Mouse (Mus musculus): ENCODE measurements around the gene Fmo1.

DNA sequence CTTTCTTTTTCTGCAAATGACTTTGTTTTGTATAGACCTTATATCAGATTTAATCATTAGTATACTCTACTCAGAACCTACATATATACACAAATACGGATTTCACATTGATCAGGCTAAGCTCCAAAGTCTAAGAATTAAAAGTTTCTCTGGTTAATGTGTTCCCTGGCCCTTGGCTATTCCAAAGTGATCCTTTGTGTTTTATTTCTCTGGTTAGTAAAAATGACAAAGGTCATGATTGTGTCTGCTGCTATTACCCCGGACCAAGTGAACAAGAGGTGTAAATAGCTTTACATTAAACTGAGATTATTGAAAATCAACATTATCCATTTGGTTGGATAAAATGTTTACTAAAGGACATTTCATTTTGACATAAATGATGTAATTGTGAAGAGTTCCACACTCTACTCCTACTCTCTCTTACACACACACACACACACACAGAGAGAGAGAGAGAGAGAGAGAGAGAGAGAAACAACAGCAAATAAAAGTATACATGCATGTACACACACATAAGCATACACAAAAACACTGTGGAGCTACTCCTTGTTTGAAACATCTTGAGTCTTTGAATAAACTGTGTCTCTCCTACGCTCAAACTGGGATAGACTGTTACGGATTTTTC lies 48.6 kb upstream of the Fmo1 start:
- no peak for TF ChIP-seq CTCF (IDR thresholded peaks at IDR 0.05; ENCODE audit: low read depth, low read length)
- TF ChIP-seq POLR2A (IDR thresholded peaks at IDR 0.05; ENCODE audit: insufficient read depth, low read length), result no peak

Measured in ES-Bruce4 (cell line).